Mouse (Mus musculus) G1E (cell line): ENCODE results near the gene Neurod1. TPM values are rescaled to one million over a fixed set of nuclear protein-coding genes. Genes with fewer than 3 reads are reported as not detected.

Source experiments
- ATAC-seq: 2 replicates; pipeline ENCODE4 v1.8.0; 2016; ENCODE audit warnings: mild to moderate bottlenecking; ENCODE audit not compliant: insufficient number of reproducible peaks, poor library complexity, low FRiP score, severe bottlenecking; ENCODE audit errors: extremely low read depth
- DNase-seq: peaks from one replicate; pipeline ENCODE4 v3.0.0; 2012; ENCODE audit warnings: low spot score
- H3K27me3 ChIP-seq: 2 replicates; pipeline ENCODE4 v1.6.1; 2012; ENCODE audit warnings: mild to moderate bottlenecking, low read length, inconsistent platforms; ENCODE audit not compliant: insufficient read depth
- H3K36me3 ChIP-seq: replicated peaks from 2 replicates; pipeline ENCODE3; 2012; ENCODE audit warnings: mild to moderate bottlenecking, inconsistent platforms
- H3K4me1 ChIP-seq: 2 replicates; pipeline ENCODE4 v1.6.1; 2012; ENCODE audit warnings: low read depth, low read length, inconsistent platforms, mixed read lengths; ENCODE audit not compliant: insufficient read depth
- H3K4me3 ChIP-seq: 2 replicates; pipeline ENCODE4 v1.5.1; 2012; ENCODE audit warnings: low read depth, mild to moderate bottlenecking, inconsistent platforms, low read length, moderate library complexity, mixed read lengths
- H3K9me3 ChIP-seq: replicated peaks from 2 replicates; pipeline ENCODE4 v1.6.1; 2012; ENCODE audit warnings: inconsistent platforms
- CTCF ChIP-seq: IDR thresholded peaks from 2 replicates; pipeline ENCODE4 v1.5.1; 2012; ENCODE audit warnings: low read depth, low read length, inconsistent platforms, mixed read lengths
- GATA1 ChIP-seq: IDR thresholded peaks from 2 replicates; pipeline ENCODE4 v1.6.1; 2012; ENCODE audit warnings: borderline replicate concordance, low read length, inconsistent platforms, mixed read lengths
- GATA2 ChIP-seq: IDR thresholded peaks from 2 replicates; pipeline ENCODE4 v1.6.1; 2012; ENCODE audit warnings: low read depth, low read length, inconsistent platforms, borderline replicate concordance
- POLR2AphosphoS5 ChIP-seq: IDR thresholded peaks from 2 replicates; pipeline ENCODE4 v1.6.1; 2012; ENCODE audit warnings: low read depth, low read length, inconsistent platforms; ENCODE audit not compliant: insufficient replicate concordance
- TAL1 ChIP-seq: conservative IDR thresholded peaks from 2 replicates; pipeline ENCODE4 v1.6.1; 2012; ENCODE audit warnings: low read depth, low read length, inconsistent platforms, mixed read lengths
- polyA plus RNA-seq: library from polyadenylated mRNA; stranded (reverse); fragments of >175 nt; gene quantifications from 2 replicates; pipeline ENCODE4 v1.2.3, GENCODE M21; 2012
- total RNA-seq, 2 experiments: library from RNA; stranded (forward) in 1 of 2; stranded (reverse) in 1 of 2; fragments of 200-1000 nt in 1 of 2; fragments of >200 nt in 1 of 2; fragmentation: Nextera tagmentation in 1 of 2; gene quantifications; 2 replicates each; pipeline ENCODE4 v1.2.3; 2014 to 2017

Neurod1 gene
- total and polyA plus RNA-seq, 3 experiments, result 0.11 TPM; not detected in 2

- TF ChIP-seq TAL1 (no peak), GATA2 (no peak), GATA1 (no peak), POLR2AphosphoS5 (no peak)
- ATAC-seq (no peak), DNase-seq (no peak)
- no peak overlapping the region for H3K4me3 ChIP-seq
- H3K36me3 ChIP-seq, result no peaks in the 10 kb centered on the region
- no peaks in the 10 kb centered on the region; the same call in 1 of the 2 replicates for H3K27me3 ChIP-seq
- no peaks in the 10 kb centered on the region for H3K4me1 ChIP-seq
- H3K9me3 ChIP-seq, result no peaks in the 10 kb centered on the region
Measured at GRCm38 (mm10) chr2:79460586-79460985, 4.0 kb upstream of the Neurod1 start.

DNA sequence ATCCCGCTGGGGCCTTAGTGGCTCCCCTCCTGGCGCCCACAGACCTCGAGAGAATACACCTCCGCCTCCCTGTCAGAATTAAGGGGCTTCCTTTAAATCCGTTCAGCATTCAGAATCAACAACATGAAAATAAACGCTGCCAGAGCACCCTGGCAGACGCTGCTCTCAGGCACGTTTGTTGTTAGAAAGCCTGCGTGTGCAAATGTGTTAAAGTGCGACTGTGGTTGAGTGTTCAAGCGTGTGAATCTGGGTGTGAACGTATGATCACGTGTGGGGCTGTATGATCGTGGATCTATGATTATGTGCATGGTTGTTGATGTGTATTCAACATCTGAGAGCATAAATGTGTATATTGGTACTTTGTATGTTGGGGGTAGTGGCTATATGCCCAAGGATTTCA, 3.6 kb upstream of the Neurod1 start:
- Histone ChIP-seq H3K4me1 (no peaks in the 10 kb centered on the region), H3K4me3 (no peak overlapping the region), H3K36me3 (no peaks in the 10 kb centered on the region), H3K27me3 (no peaks in the 10 kb centered on the region; the same call in 1 of the 2 replicates), H3K9me3 (no peaks in the 10 kb centered on the region)
- no peak for TF ChIP-seq POLR2AphosphoS5
- no peak for TF ChIP-seq GATA2
- TF ChIP-seq CTCF, result no peak
- TF ChIP-seq TAL1, result no peak
- no peak for TF ChIP-seq GATA1
- no peak for ATAC-seq
- no peak for DNase-seq

- Histone ChIP-seq H3K36me3 (no peaks in the 10 kb centered on the region), H3K27me3 (peaks cover 2% of the 10 kb centered on the region; the same call in 1 of the 2 replicates), H3K4me3 (no peak overlapping the region), H3K9me3 (no peaks in the 10 kb centered on the region), H3K4me1 (no peaks in the 10 kb centered on the region)
- no peak for TF ChIP-seq CTCF
- TF ChIP-seq GATA1, result no peak
- no peak for TF ChIP-seq TAL1
- TF ChIP-seq GATA2, result no peak
- TF ChIP-seq POLR2AphosphoS5, result no peak
- DNase-seq, result no peak
- ATAC-seq, result no peak
Measured at GRCm38 (mm10) chr2:79459061-79460045, 2.8 kb upstream of the Neurod1 start.

DNA sequence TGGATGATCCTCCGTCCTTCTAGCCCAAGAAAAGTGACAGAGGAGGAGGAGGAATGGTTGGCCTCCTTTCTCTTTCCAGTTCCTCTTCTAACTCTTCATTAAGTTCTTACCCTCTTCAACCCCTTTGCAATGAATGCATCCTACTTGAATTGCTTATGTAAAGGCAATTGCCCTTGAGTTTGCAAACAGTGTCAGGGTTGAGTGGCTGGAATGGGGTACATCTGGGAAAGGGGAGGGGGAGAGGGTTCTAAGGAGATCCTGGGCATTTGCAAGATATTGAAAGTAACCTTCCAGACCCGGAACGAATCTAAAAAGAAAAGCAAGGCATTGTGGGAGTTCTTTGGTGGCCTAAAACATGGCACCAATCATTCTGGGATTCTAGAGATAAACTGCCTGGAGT, 1.4 kb upstream of the Neurod1 start:
- H3K36me3 ChIP-seq, result no peaks in the 10 kb centered on the region
- H3K4me3 ChIP-seq, result no peak overlapping the region
- ATAC-seq (no peak), DNase-seq (no peak)
- TF ChIP-seq TAL1 (no peak), POLR2AphosphoS5 (no peak), GATA1 (no peak), GATA2 (no peak), CTCF (no peak)
- H3K4me1 ChIP-seq, result no peaks in the 10 kb centered on the region
- H3K27me3 ChIP-seq, result peaks cover 4% of the 10 kb centered on the region; the same call in 1 of the 2 replicates
- no peaks in the 10 kb centered on the region for H3K9me3 ChIP-seq

GRCm38 (mm10) chr2:79457434-79457833, 883 bp upstream of the Neurod1 start:
- Histone ChIP-seq H3K9me3 (no peaks in the 10 kb centered on the region), H3K36me3 (no peaks in the 10 kb centered on the region), H3K4me3 (no peak overlapping the region), H3K4me1 (no peaks in the 10 kb centered on the region), H3K27me3 (peaks cover 4% of the 10 kb centered on the region; the same call in 1 of the 2 replicates)
- TF ChIP-seq POLR2AphosphoS5 (no peak), CTCF (no peak), GATA2 (no peak), GATA1 (no peak), TAL1 (no peak)
- DNase-seq (no peak), ATAC-seq (no peak)

DNA sequence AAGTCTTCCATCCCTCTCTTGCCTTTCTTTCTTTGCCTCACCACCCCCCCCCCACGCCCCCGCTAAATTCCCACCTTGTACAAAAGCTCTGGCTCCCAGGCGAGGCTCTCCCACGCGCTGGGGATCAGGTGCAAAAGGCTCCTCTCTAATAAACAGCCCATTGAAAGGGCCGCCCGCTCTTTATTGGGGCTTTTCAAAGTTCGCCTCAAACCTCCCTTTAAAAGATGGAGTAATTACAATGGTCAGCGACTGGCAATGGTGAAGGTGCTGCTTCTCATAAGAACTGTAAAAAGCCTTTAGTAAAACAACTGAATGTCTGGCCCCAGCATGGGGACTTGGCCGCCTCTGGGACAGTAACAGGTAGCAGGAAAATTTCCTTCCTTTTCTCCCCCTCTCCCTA, 905 bp downstream of the Neurod1 start:
- TF ChIP-seq GATA2 (no peak), TAL1 (no peak), POLR2AphosphoS5 (no peak), CTCF (no peak), GATA1 (no peak)
- DNase-seq, result no peak
- no peaks in the 10 kb centered on the region for H3K9me3 ChIP-seq
- H3K4me3 ChIP-seq, result no peak overlapping the region
- ATAC-seq, result no peak
- peaks cover 4% of the 10 kb centered on the region; the same call in 1 of the 2 replicates for H3K27me3 ChIP-seq
- H3K4me1 ChIP-seq, result no peaks in the 10 kb centered on the region
- H3K36me3 ChIP-seq, result no peaks in the 10 kb centered on the region
